Mouse (Mus musculus): ENCODE measurements around the gene Kcnip1. TPM values are rescaled to one million over a fixed set of nuclear protein-coding genes. Genes with fewer than 3 reads are reported as not detected.

Gene Kcnip1
- polyA plus RNA-seq, 1 experiment from 2014 or later, result 38.8 TPM

DNA sequence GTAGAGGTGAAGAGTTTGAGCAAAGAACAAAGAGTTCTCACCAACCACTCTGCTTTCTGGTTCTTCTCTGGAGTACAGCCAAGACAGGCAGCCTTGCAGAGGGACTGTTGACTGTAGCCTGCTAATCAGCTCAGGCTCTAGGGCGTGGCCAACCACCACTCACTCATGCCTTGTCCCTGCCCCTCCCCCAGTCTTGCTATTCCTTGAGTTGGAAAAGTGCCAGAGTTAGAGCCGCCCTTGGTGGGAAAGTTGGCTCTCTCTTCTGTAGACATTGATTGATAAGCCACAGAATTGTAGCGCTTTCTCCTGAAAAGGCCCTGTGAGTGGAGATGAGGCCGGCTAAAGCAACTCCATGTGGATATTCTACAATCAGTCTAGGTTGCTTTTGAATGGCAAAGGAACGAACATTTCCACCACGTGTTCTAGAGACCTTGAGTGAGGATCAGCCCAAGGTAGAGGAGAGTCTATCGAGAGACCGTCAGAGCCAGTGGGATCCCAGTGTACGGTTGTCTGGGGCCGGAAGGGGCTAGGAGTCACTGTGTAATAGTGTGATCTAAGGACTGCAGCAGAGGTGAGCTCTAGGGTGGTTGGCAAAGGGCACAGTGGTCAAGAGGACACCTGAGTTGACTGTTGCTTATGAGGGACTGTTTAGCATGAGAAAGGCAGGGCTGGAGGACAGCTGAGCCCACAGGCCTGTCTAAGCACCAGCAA lies 119.7 kb downstream of the Kcnip1 start:
- Histone ChIP-seq H3K9me3 (peaks cover 10% of the 10 kb centered on the region), H3K36me3 (no peaks in the 10 kb centered on the region), H3K9ac (no peak overlapping the region), H3K4me2 (replicated peaks) (no peak overlapping the region), H3K27ac (no peak overlapping the region), H3K4me1 (peaks cover 18% of the 10 kb centered on the region), H3K27me3 (replicated peaks) (no peaks in the 10 kb centered on the region), H3K4me3 (no peak overlapping the region)
- WGBS, result 57% methylated on average over 10 of the region's 10 CpGs
- ATAC-seq (ENCODE audit: low FRiP score, low read depth), result peak; percentile 82

DNA sequence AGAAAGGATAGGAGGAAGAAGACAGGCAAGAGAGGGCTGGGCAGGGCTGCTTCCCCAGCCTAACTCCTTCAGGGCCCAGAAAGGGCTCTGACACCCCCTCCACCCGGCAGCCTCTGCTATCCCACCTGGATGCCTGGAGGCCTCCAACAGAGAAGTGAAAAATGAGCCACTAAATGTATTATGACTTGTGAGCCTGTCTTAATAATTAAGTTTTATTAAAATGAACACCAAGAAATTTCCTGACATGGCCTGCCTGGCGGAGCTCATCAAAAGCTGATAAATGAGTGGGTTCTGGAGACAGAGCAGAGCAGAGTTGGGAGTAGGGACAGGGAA lies 120.3 kb downstream of the Kcnip1 start:
- WGBS, result 78% methylated on average over 2 of the region's 2 CpGs
- H3K4me2 ChIP-seq (replicated peaks), result no peak overlapping the region
- H3K36me3 ChIP-seq, result no peaks in the 10 kb centered on the region
- no peak overlapping the region for H3K27ac ChIP-seq
- H3K9ac ChIP-seq, result no peak overlapping the region
- H3K27me3 ChIP-seq (replicated peaks), result no peaks in the 10 kb centered on the region
- H3K4me1 ChIP-seq, result peaks cover 18% of the 10 kb centered on the region
- no peak overlapping the region for H3K4me3 ChIP-seq
- ATAC-seq (ENCODE audit: low FRiP score, low read depth), result no peak
- H3K9me3 ChIP-seq, result peaks cover 10% of the 10 kb centered on the region

DNA sequence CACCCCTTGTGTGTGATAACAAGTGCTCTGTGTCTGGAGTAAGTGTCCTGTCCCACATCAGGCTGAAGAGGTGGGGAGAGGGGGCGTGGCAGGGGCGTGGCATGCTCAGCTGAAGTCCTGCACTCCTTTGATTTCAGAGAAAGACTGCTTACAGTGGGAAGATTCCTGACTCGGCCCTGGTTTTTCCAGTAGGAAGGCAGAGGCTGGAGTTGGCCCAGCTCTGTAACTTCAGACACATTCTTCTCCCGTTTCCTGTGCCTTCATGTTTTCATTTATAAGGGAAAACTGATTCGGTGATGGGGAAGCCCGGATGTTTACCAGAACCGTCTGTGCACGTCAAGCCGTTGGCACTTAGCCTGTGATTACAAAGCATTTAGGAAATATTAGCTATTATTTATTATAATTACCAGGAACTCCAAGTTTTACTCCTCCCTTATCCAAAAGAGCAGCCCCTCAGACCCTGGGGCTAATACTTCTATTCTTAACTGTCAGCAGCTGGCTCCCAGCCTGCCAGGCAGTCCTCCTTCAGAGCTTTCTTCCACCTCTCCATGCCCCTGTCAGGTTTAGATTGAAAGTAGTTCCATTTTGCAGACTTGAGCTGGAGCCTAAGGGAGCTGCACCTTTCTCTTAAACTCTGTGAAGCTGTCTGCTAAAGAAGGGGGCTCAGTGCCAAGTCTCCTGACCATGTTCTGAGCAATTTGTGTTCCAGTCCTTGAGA lies 120.8 kb downstream of the Kcnip1 start:
- no peak for ATAC-seq (ENCODE audit: low FRiP score, low read depth)
- peaks cover 10% of the 10 kb centered on the region for H3K9me3 ChIP-seq
- no peaks in the 10 kb centered on the region for H3K36me3 ChIP-seq
- H3K27ac ChIP-seq, result no peak overlapping the region
- H3K4me2 ChIP-seq (replicated peaks), result no peak overlapping the region
- WGBS, result 54% methylated on average over 9 of the region's 9 CpGs
- no peak overlapping the region for H3K9ac ChIP-seq
- H3K4me3 ChIP-seq, result no peak overlapping the region
- no peaks in the 10 kb centered on the region for H3K27me3 ChIP-seq (replicated peaks)
- H3K4me1 ChIP-seq, result peaks cover 18% of the 10 kb centered on the region

DNA sequence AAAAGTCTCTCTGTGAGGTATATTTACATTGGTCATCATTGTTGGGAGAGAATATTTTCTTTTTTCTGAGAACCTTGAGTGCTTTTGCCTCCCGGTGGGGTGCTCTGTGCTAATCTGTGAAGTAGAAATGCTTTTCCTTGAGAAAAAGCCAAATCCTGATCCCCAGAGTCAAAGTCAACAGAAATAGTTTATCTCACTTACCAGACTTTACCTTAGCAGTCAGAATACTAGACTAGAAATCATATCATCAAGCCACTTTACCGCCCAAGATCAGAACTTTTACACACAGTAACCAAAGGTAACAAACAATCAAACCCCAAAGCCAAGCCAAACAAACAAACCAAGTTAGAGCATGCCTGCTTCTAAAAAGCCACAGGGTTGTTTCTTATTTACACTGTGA lies 122.7 kb downstream of the Kcnip1 start:
- Histone ChIP-seq H3K27ac (no peak overlapping the region), H3K9me3 (no peaks in the 10 kb centered on the region), H3K9ac (no peak overlapping the region), H3K4me2 (replicated peaks) (no peak overlapping the region), H3K4me3 (no peak overlapping the region), H3K4me1 (peaks cover 18% of the 10 kb centered on the region), H3K27me3 (replicated peaks) (no peaks in the 10 kb centered on the region), H3K36me3 (no peaks in the 10 kb centered on the region)
- WGBS, result 94% methylated on average over 2 of the region's 2 CpGs
- ATAC-seq (ENCODE audit: low FRiP score, low read depth), result no peak

DNA sequence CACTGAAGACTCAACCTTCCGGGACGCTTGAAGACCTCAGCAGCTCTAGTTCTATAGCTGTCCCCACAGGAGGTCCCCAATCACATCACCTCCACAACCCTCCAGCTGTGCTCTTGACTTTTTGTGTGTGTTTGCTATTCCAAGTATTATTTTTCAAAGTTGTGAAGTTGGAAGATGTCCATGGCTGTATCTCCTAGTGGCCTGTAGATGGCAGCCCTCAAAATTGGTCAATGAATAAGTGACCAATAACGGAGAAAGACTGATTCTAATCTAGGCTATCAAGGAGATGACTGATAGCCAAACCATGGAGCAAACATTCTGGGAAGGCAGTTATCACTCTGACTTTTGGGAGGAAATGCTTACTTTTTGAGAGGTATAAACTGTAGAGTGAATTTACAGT lies 123.4 kb downstream of the Kcnip1 start:
- no peak for ATAC-seq (ENCODE audit: low FRiP score, low read depth)
- 57% methylated on average over 3 of the region's 3 CpGs for WGBS
- no peak overlapping the region for H3K4me3 ChIP-seq

GRCm38 (mm10) chr11:33866775-33867174 lies 126.2 kb downstream of the Kcnip1 start:
- no peak; the same call in 1 of the 2 replicates for ATAC-seq (ENCODE audit: low FRiP score, low read depth)
- Histone ChIP-seq H3K27ac (no peak overlapping the region), H3K4me1 (0 out of 2 replicates have a peak, but pooled peaks cover 4% of the 10 kb centered on the region), H3K9ac (no peak overlapping the region), H3K27me3 (replicated peaks) (no peaks in the 10 kb centered on the region), H3K4me2 (replicated peaks) (no peak overlapping the region), H3K4me3 (no peak overlapping the region), H3K36me3 (no peaks in the 10 kb centered on the region), H3K9me3 (no peaks in the 10 kb centered on the region)
- WGBS, result 42% methylated on average over 6 of the region's 6 CpGs

More for the DNA sequence above, 123.4 kb downstream of the Kcnip1 start:
- Histone ChIP-seq H3K4me1 (peaks cover 18% of the 10 kb centered on the region), H3K27ac (no peak overlapping the region), H3K4me2 (replicated peaks) (no peak overlapping the region), H3K27me3 (replicated peaks) (no peaks in the 10 kb centered on the region), H3K36me3 (no peaks in the 10 kb centered on the region), H3K9ac (no peak overlapping the region), H3K9me3 (no peaks in the 10 kb centered on the region)

- WGBS, result 95% methylated on average over 4 of the region's 4 CpGs
- Histone ChIP-seq H3K9me3 (no peaks in the 10 kb centered on the region), H3K9ac (no peak overlapping the region), H3K4me1 (0 out of 2 replicates have a peak, but pooled peaks cover under 1% of the 10 kb centered on the region), H3K27ac (no peak overlapping the region), H3K36me3 (no peaks in the 10 kb centered on the region), H3K4me2 (replicated peaks) (no peak overlapping the region), H3K4me3 (no peak overlapping the region), H3K27me3 (replicated peaks) (no peaks in the 10 kb centered on the region)
- ATAC-seq (ENCODE audit: low FRiP score, low read depth), result no peak
Observed at GRCm38 (mm10) chr11:33864245-33864644, 128.7 kb downstream of the Kcnip1 start.

GRCm38 (mm10) chr11:33861823-33862222 lies 131.1 kb downstream of the Kcnip1 start:
- ATAC-seq (ENCODE audit: low FRiP score, low read depth), result no peak
- Histone ChIP-seq H3K27me3 (replicated peaks) (no peaks in the 10 kb centered on the region), H3K27ac (no peak overlapping the region), H3K4me3 (no peak overlapping the region), H3K4me1 (no peaks in the 10 kb centered on the region), H3K36me3 (no peaks in the 10 kb centered on the region), H3K9ac (no peak overlapping the region), H3K4me2 (replicated peaks) (no peak overlapping the region), H3K9me3 (no peaks in the 10 kb centered on the region)

- Histone ChIP-seq H3K27ac (no peak overlapping the region), H3K9me3 (no peaks in the 10 kb centered on the region), H3K4me2 (replicated peaks) (no peak overlapping the region), H3K36me3 (no peaks in the 10 kb centered on the region), H3K27me3 (replicated peaks) (no peaks in the 10 kb centered on the region), H3K9ac (no peak overlapping the region), H3K4me1 (no peaks in the 10 kb centered on the region), H3K4me3 (no peak overlapping the region)
- WGBS, result 79% methylated on average over 4 of the region's 4 CpGs
- ATAC-seq (ENCODE audit: low FRiP score, low read depth), result no peak
Observed at GRCm38 (mm10) chr11:33860905-33861582, 131.9 kb downstream of the Kcnip1 start.

GRCm38 (mm10) chr11:33849614-33850013 lies 143.3 kb downstream of the Kcnip1 start:
- no peaks in the 10 kb centered on the region for H3K9me3 ChIP-seq
- no peak overlapping the region for H3K4me3 ChIP-seq
- H3K9ac ChIP-seq, result no peak overlapping the region
- H3K4me2 ChIP-seq (replicated peaks), result no peak overlapping the region
- H3K36me3 ChIP-seq, result no peaks in the 10 kb centered on the region
- peaks cover 10% of the 10 kb centered on the region; the same call in 1 of the 2 replicates for H3K27me3 ChIP-seq (replicated peaks)
- ATAC-seq (ENCODE audit: low FRiP score, low read depth), result no peak
- no peak overlapping the region for H3K27ac ChIP-seq
- WGBS, result 60% methylated on average over 11 of the region's 11 CpGs
- 0 out of 2 replicates have a peak, but pooled peaks cover 8% of the 10 kb centered on the region for H3K4me1 ChIP-seq

- peaks cover 8% of the 10 kb centered on the region; the same call in 1 of the 2 replicates for H3K4me1 ChIP-seq
- no peaks in the 10 kb centered on the region for H3K36me3 ChIP-seq
- WGBS, result 93% methylated on average over 3 of the region's 3 CpGs
- H3K27me3 ChIP-seq (replicated peaks), result peaks cover 10% of the 10 kb centered on the region; the same call in 1 of the 2 replicates
- H3K27ac ChIP-seq, result no peak overlapping the region
- H3K9ac ChIP-seq, result no peak overlapping the region
- ATAC-seq (ENCODE audit: low FRiP score, low read depth), result no peak
- H3K4me2 ChIP-seq (replicated peaks), result no peak overlapping the region
- no peaks in the 10 kb centered on the region for H3K9me3 ChIP-seq
- H3K4me3 ChIP-seq, result no peak overlapping the region
Observed at GRCm38 (mm10) chr11:33848685-33849084, 144.3 kb downstream of the Kcnip1 start.

- 68% methylated on average over 5 of the region's 5 CpGs for WGBS
- peaks cover 21% of the 10 kb centered on the region for H3K27me3 ChIP-seq (replicated peaks)
- no peak overlapping the region for H3K9ac ChIP-seq
- no peaks in the 10 kb centered on the region for H3K36me3 ChIP-seq
- H3K4me3 ChIP-seq, result no peak overlapping the region
- H3K4me1 ChIP-seq, result peaks cover 9% of the 10 kb centered on the region; the same call in 1 of the 2 replicates
- H3K27ac ChIP-seq, result no peak overlapping the region
- ATAC-seq (ENCODE audit: low FRiP score, low read depth), result no peak
- H3K9me3 ChIP-seq, result no peaks in the 10 kb centered on the region
- H3K4me2 ChIP-seq (replicated peaks), result no peak overlapping the region
Observed at GRCm38 (mm10) chr11:33845931-33846330, 147.0 kb downstream of the Kcnip1 start.
